Mouse (Mus musculus): Measurements from ENCODE around the gene Itga6. TPM values are rescaled to one million over a fixed set of nuclear protein-coding genes. Genes with fewer than 3 reads are reported as not detected.

Gene Itga6
- polyA plus RNA-seq, 1 experiment from 2014 or later = 97.5 TPM

DNA sequence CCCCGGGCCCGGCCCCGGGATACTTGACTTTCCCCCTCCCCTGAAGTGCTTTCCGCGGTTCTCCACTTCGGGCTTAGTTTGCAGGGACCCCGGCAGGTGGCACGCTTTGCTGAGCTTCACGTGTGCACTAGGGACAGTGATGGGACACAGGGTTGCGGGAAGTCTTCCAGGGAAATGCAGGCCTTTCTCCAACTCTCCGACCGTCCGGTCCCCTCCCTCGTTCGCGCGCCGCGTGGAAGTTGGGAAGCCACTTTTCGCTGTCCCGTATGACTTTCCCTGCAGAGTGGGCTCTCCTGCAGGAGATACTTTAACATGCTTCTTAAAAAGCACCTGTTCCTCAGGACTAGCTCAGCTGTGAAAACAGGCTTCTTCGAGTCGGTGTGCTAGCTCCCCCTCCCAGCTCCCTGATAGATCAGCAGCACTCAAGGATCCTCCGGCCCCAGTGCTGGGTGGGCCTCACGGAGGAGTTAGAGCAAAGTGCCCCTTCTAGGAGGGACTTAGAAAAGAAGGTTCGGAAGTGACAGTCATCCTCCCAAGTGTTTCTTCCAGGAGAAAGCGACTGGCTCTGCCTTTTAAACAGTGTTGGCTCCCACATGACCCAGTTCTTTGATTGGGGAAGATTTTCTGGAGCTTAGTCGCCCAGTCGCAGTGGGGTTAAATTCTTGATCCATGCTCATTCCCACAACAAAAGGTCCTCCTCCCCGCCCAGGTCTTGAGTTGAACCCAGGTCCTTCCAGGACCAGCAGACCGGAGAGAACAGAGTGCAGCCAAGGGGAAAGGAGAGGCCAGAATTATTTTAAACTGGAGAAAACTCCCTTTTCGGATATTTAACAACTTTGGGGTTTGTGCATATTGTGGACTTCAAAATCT is 42.4 kb downstream of the Itga6 start:
- Histone ChIP-seq H3K9me3 (ENCODE audit: low read depth, low read length) (no peaks in the 10 kb centered on the region), H3K9ac (peak overlapping the region; percentile 80), H3K27ac (ENCODE audit: low read depth) (peak overlapping the region; percentile 89), H3K36me3 (ENCODE audit: insufficient read depth) (no peaks in the 10 kb centered on the region), H3K4me2 (peak overlapping the region; percentile 89), H3K4me3 (ENCODE audit: low read depth, low read length) (peak overlapping the region; percentile 73), H3K4me1 (ENCODE audit: insufficient read depth) (0 out of 2 replicates have a peak, but pooled peaks cover 3% of the 10 kb centered on the region), H3K27me3 (ENCODE audit: insufficient read depth, low read length) (peaks cover 13% of the 10 kb centered on the region)
- WGBS = 4% methylated on average over 32 of the region's 32 CpGs
- ATAC-seq (ENCODE audit: insufficient read depth) = peak; percentile 38; the same call in 1 of the 2 replicates
- peak; percentile 34; the same call in 1 of the 2 replicates for TF ChIP-seq CTCF (IDR thresholded peaks at IDR 0.05; ENCODE audit: low read depth)
- peak; percentile 54 for DNase-seq

DNA sequence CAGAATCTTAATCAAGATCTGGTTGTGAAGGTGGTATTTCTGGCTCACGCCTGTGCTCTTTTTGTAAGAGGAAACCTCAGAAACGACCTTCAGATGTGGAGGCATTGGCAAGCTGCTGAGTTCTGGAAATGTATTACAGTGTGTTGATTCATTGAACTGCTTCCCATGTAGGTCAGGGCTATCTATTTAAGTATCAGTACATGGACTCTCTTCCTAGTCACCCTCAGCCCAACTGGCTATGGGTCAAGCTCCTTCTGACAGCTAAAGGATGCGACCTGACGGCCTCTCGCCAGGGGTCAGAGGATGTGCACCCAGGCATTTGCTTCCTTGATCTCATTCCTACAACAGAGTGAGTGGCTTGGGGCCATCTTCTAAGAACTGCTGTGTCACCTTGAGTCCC is 45.3 kb downstream of the Itga6 start:
- 80% methylated on average over 5 of the region's 5 CpGs for WGBS
- H3K4me1 ChIP-seq (ENCODE audit: insufficient read depth) = 0 out of 2 replicates have a peak, but pooled peaks cover 3% of the 10 kb centered on the region
- TF ChIP-seq CTCF (IDR thresholded peaks at IDR 0.05; ENCODE audit: low read depth) = no peak

DNA sequence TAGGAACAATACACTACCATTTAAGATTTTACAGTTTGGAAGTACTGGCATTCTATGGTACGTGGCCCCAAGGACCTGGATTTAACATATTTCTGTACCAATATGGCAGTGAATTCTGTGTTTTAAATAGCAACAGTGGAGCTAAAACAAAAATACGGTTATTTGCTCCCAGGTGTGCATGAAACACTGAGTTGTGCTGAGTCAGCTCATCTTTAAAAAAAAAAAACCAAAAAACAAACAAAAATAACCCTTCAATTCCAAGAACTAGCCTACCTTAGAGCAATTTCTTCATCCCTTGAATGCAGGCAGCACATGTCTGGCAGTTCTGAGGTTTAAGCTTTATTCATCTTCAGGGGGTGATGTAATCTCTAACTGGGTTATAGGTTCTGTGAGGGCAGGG is 45.8 kb downstream of the Itga6 start:
- Histone ChIP-seq H3K27ac (ENCODE audit: low read depth) (no peak overlapping the region), H3K4me3 (ENCODE audit: low read depth, low read length) (no peak overlapping the region), H3K4me1 (ENCODE audit: insufficient read depth) (0 out of 2 replicates have a peak, but pooled peaks cover 3% of the 10 kb centered on the region), H3K9me3 (ENCODE audit: low read depth, low read length) (no peaks in the 10 kb centered on the region), H3K4me2 (no peak overlapping the region), H3K9ac (no peak overlapping the region), H3K36me3 (ENCODE audit: insufficient read depth) (no peaks in the 10 kb centered on the region), H3K27me3 (ENCODE audit: insufficient read depth, low read length) (peaks cover 13% of the 10 kb centered on the region)
- WGBS = 90% methylated on average over 2 of the region's 2 CpGs
- ATAC-seq (ENCODE audit: insufficient read depth) (no peak), DNase-seq (no peak)
- no peak for TF ChIP-seq CTCF (IDR thresholded peaks at IDR 0.05; ENCODE audit: low read depth)

More for the DNA sequence above, 45.3 kb downstream of the Itga6 start:
- Histone ChIP-seq H3K9ac (no peak overlapping the region), H3K27me3 (ENCODE audit: insufficient read depth, low read length) (peaks cover 13% of the 10 kb centered on the region), H3K4me3 (ENCODE audit: low read depth, low read length) (no peak overlapping the region), H3K9me3 (ENCODE audit: low read depth, low read length) (no peaks in the 10 kb centered on the region), H3K4me2 (no peak overlapping the region), H3K27ac (ENCODE audit: low read depth) (no peak overlapping the region), H3K36me3 (ENCODE audit: insufficient read depth) (no peaks in the 10 kb centered on the region)
- ATAC-seq (ENCODE audit: insufficient read depth) = no peak
- DNase-seq = no peak

- no peak overlapping the region for H3K4me2 ChIP-seq
- WGBS = 30% methylated on average over 6 of the region's 6 CpGs
Measured at GRCm38 (mm10) chr2:71794139-71794538, 48.7 kb downstream of the Itga6 start.

GRCm38 (mm10) chr2:71796787-71797186 is 51.4 kb downstream of the Itga6 start:
- no peak overlapping the region for H3K4me3 ChIP-seq (ENCODE audit: low read depth, low read length)
- H3K4me2 ChIP-seq = no peak overlapping the region
- H3K36me3 ChIP-seq (ENCODE audit: insufficient read depth) = no peaks in the 10 kb centered on the region
- no peak overlapping the region for H3K27ac ChIP-seq (ENCODE audit: low read depth)
- no peak overlapping the region for H3K9ac ChIP-seq
- TF ChIP-seq CTCF (IDR thresholded peaks at IDR 0.05; ENCODE audit: low read depth) = no peak
- no peaks in the 10 kb centered on the region for H3K9me3 ChIP-seq (ENCODE audit: low read depth, low read length)
- WGBS = 74% methylated on average over 6 of the region's 6 CpGs
- ATAC-seq (ENCODE audit: insufficient read depth) = no peak
- H3K27me3 ChIP-seq (ENCODE audit: insufficient read depth, low read length) = no peaks in the 10 kb centered on the region
- no peak for DNase-seq
- no peaks in the 10 kb centered on the region for H3K4me1 ChIP-seq (ENCODE audit: insufficient read depth)

More at GRCm38 (mm10) chr2:71794139-71794538, 48.7 kb downstream of the Itga6 start:
- Histone ChIP-seq H3K36me3 (ENCODE audit: insufficient read depth) (no peaks in the 10 kb centered on the region), H3K27ac (ENCODE audit: low read depth) (no peak overlapping the region), H3K4me3 (ENCODE audit: low read depth, low read length) (no peak overlapping the region), H3K4me1 (ENCODE audit: insufficient read depth) (no peaks in the 10 kb centered on the region), H3K27me3 (ENCODE audit: insufficient read depth, low read length) (no peaks in the 10 kb centered on the region), H3K9ac (no peak overlapping the region), H3K9me3 (ENCODE audit: low read depth, low read length) (no peaks in the 10 kb centered on the region)
- TF ChIP-seq CTCF (IDR thresholded peaks at IDR 0.05; ENCODE audit: low read depth) = no peak
- ATAC-seq (ENCODE audit: insufficient read depth) (no peak), DNase-seq (no peak)

DNA sequence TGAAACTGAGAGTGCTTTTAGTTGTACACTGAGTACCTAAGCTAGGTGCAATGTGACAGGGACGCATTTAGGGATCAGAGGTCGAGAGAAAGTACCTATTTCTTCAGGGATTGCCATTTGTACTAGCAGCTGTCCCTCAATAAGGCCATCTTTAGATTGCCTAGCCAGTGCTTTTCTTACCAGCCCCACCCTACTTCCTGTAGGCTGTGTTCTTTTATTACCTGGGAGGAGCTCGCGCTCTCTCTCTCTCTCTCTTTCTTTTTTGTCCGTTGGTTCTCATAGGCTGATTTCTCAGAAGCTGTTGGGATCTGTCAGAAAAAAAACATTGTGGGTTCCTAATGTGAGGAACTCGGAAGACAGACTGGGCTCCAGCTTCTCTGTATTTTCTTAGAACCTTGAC is 55.4 kb downstream of the Itga6 start:
- TF ChIP-seq CTCF (IDR thresholded peaks at IDR 0.05; ENCODE audit: low read depth) = 0 out of 2 replicates have a peak, but pooled peaks have one; percentile 4
- WGBS = 72% methylated on average over 6 of the region's 6 CpGs
- Histone ChIP-seq H3K27ac (ENCODE audit: low read depth) (no peak overlapping the region), H3K4me3 (ENCODE audit: low read depth, low read length) (no peak overlapping the region), H3K27me3 (ENCODE audit: insufficient read depth, low read length) (no peaks in the 10 kb centered on the region), H3K9me3 (ENCODE audit: low read depth, low read length) (no peaks in the 10 kb centered on the region), H3K4me2 (no peak overlapping the region), H3K9ac (no peak overlapping the region), H3K4me1 (ENCODE audit: insufficient read depth) (peaks cover under 1% of the 10 kb centered on the region; the same call in 1 of the 2 replicates), H3K36me3 (ENCODE audit: insufficient read depth) (no peaks in the 10 kb centered on the region)
- no peak for ATAC-seq (ENCODE audit: insufficient read depth)
- no peak for DNase-seq

DNA sequence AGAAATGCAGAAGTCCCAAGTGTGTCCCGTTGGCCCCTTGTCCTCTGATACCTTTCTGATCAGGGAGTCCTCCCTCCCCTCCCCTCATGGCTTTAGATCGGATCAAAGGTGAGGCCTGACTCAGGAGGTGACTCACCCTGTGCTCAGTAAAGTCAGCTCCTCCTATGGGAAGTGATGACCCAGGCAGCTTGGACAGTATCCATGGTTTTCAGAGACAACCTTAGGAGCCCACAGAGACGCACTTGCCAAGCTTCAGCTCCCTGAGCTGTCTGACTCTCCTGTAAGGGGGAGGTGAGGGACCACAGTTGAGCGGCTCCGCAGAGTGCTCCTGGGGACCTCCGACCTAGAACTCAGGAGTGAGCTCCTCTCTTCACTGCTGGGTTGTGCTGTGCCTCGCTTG is 56.3 kb downstream of the Itga6 start:
- TF ChIP-seq CTCF (IDR thresholded peaks at IDR 0.05; ENCODE audit: low read depth) = no peak
- DNase-seq (no peak), ATAC-seq (ENCODE audit: insufficient read depth) (no peak)
- Histone ChIP-seq H3K9me3 (ENCODE audit: low read depth, low read length) (no peaks in the 10 kb centered on the region), H3K4me1 (ENCODE audit: insufficient read depth) (peaks cover 8% of the 10 kb centered on the region), H3K27me3 (ENCODE audit: insufficient read depth, low read length) (no peaks in the 10 kb centered on the region), H3K36me3 (ENCODE audit: insufficient read depth) (no peaks in the 10 kb centered on the region), H3K27ac (ENCODE audit: low read depth) (no peak overlapping the region), H3K4me3 (ENCODE audit: low read depth, low read length) (no peak overlapping the region), H3K9ac (no peak overlapping the region), H3K4me2 (no peak overlapping the region)
- 51% methylated on average over 7 of the region's 7 CpGs for WGBS

All from lung, embryonic 14.5 days (tissue).